Mouse (Mus musculus) midbrain, embryonic 12.5 days (tissue): ENCODE data around the gene Robo4. TPM values are rescaled to one million over a fixed set of nuclear protein-coding genes. Genes with fewer than 3 reads are reported as not detected.

Source experiments
- ATAC-seq: fragments of 200-750 bp; cut with Nextera tagmentation; 2 replicates; pipeline ENCODE4 v1.8.0; 2017; ENCODE audit warnings: low read depth, moderate TSS enrichment, moderate library complexity; ENCODE audit not compliant: low FRiP score
- H3K27ac ChIP-seq: fragments of 300-500 bp; sonication (generic); replicated peaks from 2 replicates; pipeline ENCODE4 v1.5.1; 2016; ENCODE audit warnings: mild to moderate bottlenecking
- H3K27me3 ChIP-seq: fragments of 300-500 bp; sonication (generic); 2 replicates; pipeline ENCODE4 v1.6.1; 2016; ENCODE audit warnings: mild to moderate bottlenecking
- H3K36me3 ChIP-seq: fragments of 300-500 bp; sonication (generic); 2 replicates; pipeline ENCODE4 v1.6.1; 2016
- H3K4me1 ChIP-seq: fragments of 300-500 bp; sonication (generic); 2 replicates; pipeline ENCODE4 v1.6.1; 2016
- H3K4me2 ChIP-seq: fragments of 300-500 bp; sonication (generic); replicated peaks from 2 replicates; pipeline ENCODE4 v1.6.1; 2016; ENCODE audit warnings: mild to moderate bottlenecking, moderate library complexity
- H3K4me3 ChIP-seq: fragments of 300-500 bp; sonication (generic); 2 replicates; pipeline ENCODE4 v1.5.1; 2016; ENCODE audit warnings: mild to moderate bottlenecking
- H3K9ac ChIP-seq: fragments of 300-500 bp; sonication (generic); replicated peaks from 2 replicates; pipeline ENCODE4 v1.6.1; 2016; ENCODE audit warnings: mild to moderate bottlenecking, moderate library complexity
- H3K9me3 ChIP-seq: fragments of 300-500 bp; sonication (generic); 2 replicates; pipeline ENCODE4 v1.6.1; 2016; ENCODE audit warnings: mild to moderate bottlenecking
- WGBS: fragments of 180-500 bp; shearing (Covaris S2); methylation state at CpG from one replicate; pipeline ENCODE4 v1.1.7; 2016; 5-methylcytosine and 5-hydroxymethylcytosine counted together
- polyA plus RNA-seq: library from polyadenylated mRNA; unstranded; fragments of >200 nt; fragmentation: Nextera tagmentation; extraction: Ambion mirVana; gene quantifications from 2 replicates; pipeline ENCODE4 v1.2.1, GENCODE M21; 2016

The Robo4 gene
- polyA plus RNA-seq, 1 experiment from 2014 or later: 6.1 TPM

GRCm38 (mm10) chr9:37459665-37460042 is 58.0 kb downstream of the Robo4 start:
- no peak for ATAC-seq
- peak overlapping the region; percentile 55 for H3K4me3 ChIP-seq

GRCm38 (mm10) chr9:37460043-37460960 is 58.6 kb downstream of the Robo4 start:
- Histone ChIP-seq H3K4me3 (peak overlapping the region; percentile 55), H3K27ac (peak overlapping the region; percentile 80), H3K9ac (peak overlapping the region; percentile 63), H3K27me3 (peaks cover 86% of the 10 kb centered on the region), H3K9me3 (no peaks in the 10 kb centered on the region), H3K4me2 (peak overlapping the region; percentile 91), H3K36me3 (no peaks in the 10 kb centered on the region), H3K4me1 (peaks cover 54% of the 10 kb centered on the region)
- ATAC-seq: peak; percentile 63
- WGBS: under 1% methylated on average over 69 of the region's 81 CpGs

More at GRCm38 (mm10) chr9:37459665-37460042, 58.0 kb downstream of the Robo4 start:
- H3K27me3 ChIP-seq: peaks cover 92% of the 10 kb centered on the region
- H3K4me1 ChIP-seq: peaks cover 60% of the 10 kb centered on the region
- WGBS: under 1% methylated on average over 9 of the region's 9 CpGs
- H3K9me3 ChIP-seq: no peaks in the 10 kb centered on the region
- H3K27ac ChIP-seq: peak overlapping the region; percentile 80; the same call in 1 of the 2 replicates
- H3K36me3 ChIP-seq: no peaks in the 10 kb centered on the region
- H3K4me2 ChIP-seq: peak overlapping the region; percentile 91
- peak overlapping the region; percentile 63 for H3K9ac ChIP-seq

GRCm38 (mm10) chr9:37460961-37461340 is 59.3 kb downstream of the Robo4 start:
- Histone ChIP-seq H3K4me2 (peak overlapping the region; percentile 91), H3K27ac (no peak overlapping the region), H3K9ac (peak overlapping the region; percentile 63; the same call in 1 of the 2 replicates), H3K9me3 (no peaks in the 10 kb centered on the region), H3K4me1 (peaks cover 47% of the 10 kb centered on the region), H3K36me3 (no peaks in the 10 kb centered on the region), H3K4me3 (peak overlapping the region; percentile 55), H3K27me3 (peaks cover 80% of the 10 kb centered on the region)
- ATAC-seq: no peak
- WGBS: 5% methylated on average over 5 of the region's 5 CpGs

- H3K4me2 ChIP-seq: no peak overlapping the region
- no peak for ATAC-seq
- peaks cover 73% of the 10 kb centered on the region for H3K27me3 ChIP-seq
- H3K27ac ChIP-seq: no peak overlapping the region
- no peak overlapping the region for H3K4me3 ChIP-seq
- WGBS: 8% methylated on average over 3 of the region's 3 CpGs
- H3K9ac ChIP-seq: no peak overlapping the region
- no peaks in the 10 kb centered on the region for H3K9me3 ChIP-seq
- H3K36me3 ChIP-seq: no peaks in the 10 kb centered on the region
- peaks cover 41% of the 10 kb centered on the region for H3K4me1 ChIP-seq
These were observed 59.9 kb downstream of the Robo4 start for GRCm38 (mm10) chr9:37461571-37461970.

GRCm38 (mm10) chr9:37462764-37463163 is 61.1 kb downstream of the Robo4 start:
- no peak overlapping the region for H3K9ac ChIP-seq
- no peak overlapping the region for H3K4me2 ChIP-seq
- no peak overlapping the region for H3K4me3 ChIP-seq
- 13% methylated on average over 7 of the region's 7 CpGs for WGBS
- no peaks in the 10 kb centered on the region for H3K9me3 ChIP-seq
- H3K27me3 ChIP-seq: peaks cover 61% of the 10 kb centered on the region
- H3K36me3 ChIP-seq: no peaks in the 10 kb centered on the region
- no peak overlapping the region for H3K27ac ChIP-seq
- H3K4me1 ChIP-seq: peaks cover 29% of the 10 kb centered on the region
- no peak for ATAC-seq

Other genes with a start within 250 kb of the Robo4 start
- 15.4 and 16.2 TPM in 2 replicates for gene Tmem218, start 193.7 kb upstream of the Robo4 start, polyA plus RNA-seq
- 1.1 TPM in 2 replicates for gene Slc37a2, start 146.2 kb upstream of the Robo4 start, polyA plus RNA-seq
- gene Ccdc15, start 53.5 kb upstream of the Robo4 start, polyA plus RNA-seq: 11.3 and 13.5 TPM in 2 replicates
- gene Hepacam, start 34.5 kb upstream of the Robo4 start, polyA plus RNA-seq: 0.26 TPM in 2 replicates
- 52.2 and 65.0 TPM in 2 replicates for gene Robo3, start 31.3 kb downstream of the Robo4 start, polyA plus RNA-seq
- gene Msantd2, start 87.4 kb downstream of the Robo4 start, polyA plus RNA-seq: 45.7 and 53.3 TPM in 2 replicates
- gene Esam, start 126.2 kb downstream of the Robo4 start, polyA plus RNA-seq: 29.3 and 30.2 TPM in 2 replicates
- gene Vsig2, start 137.4 kb downstream of the Robo4 start, polyA plus RNA-seq: 0.56 TPM in 1 of 2 replicates, not detected in the other
- gene Nrgn, start 151.0 kb downstream of the Robo4 start, polyA plus RNA-seq: 3.0 and 3.4 TPM in 2 replicates
- 6.8 and 7.7 TPM in 2 replicates for gene Siae, start 153.8 kb downstream of the Robo4 start, polyA plus RNA-seq
- gene Spa17, start 211.8 kb downstream of the Robo4 start, polyA plus RNA-seq: 13.2 and 15.9 TPM in 2 replicates